Mouse (Mus musculus): ENCODE results near the gene Gm20431.

DNA sequence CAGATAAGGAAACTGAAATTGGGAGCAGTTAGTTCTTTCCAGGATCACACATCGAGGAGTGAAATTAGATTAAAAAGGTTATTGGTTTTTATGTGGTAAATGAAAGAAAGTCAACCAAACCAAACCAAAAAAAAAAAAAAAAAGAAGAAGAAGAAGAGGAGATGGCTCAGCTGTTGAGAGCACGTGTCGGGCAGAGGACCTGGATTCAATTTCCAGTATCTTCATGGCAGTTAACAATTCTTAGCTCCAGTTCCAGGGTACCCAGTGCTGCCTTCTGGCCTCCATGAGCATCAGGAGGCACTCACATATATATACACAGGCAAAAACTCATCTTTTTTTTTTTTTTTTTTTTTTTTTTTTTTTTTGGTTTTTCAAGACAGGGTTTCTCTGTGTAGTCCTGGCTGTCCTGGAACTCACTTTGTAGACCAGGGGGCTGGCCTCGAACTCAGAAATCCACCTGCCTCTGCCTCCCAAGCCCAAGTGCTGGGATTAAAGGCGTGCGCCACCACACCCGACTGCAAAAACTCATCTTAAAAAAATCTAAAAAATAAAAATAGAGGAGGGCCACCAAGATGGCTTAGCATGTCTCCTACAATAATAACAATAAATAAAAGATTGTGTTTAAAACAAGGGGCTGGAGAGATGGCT is 26.3 kb downstream of the Gm20431 start:
- TF ChIP-seq GATA1 (IDR thresholded peaks at IDR 0.05; ENCODE audit: borderline replicate concordance, low read length), result no peak
- TF ChIP-seq FLI1 (IDR thresholded peaks at IDR 0.05; ENCODE audit: low read length), result no peak
